Mouse (Mus musculus) telencephalon, adult 2 months (tissue): ENCODE results near the gene Dgat2.
A peak's percentile ranks its signal among the peaks of the same experiment; 100 is the strongest.

Experiments
- DNase-seq: peaks from one replicate; pipeline ENCODE4 v3.0.0-alpha.2; 2011; ENCODE audit warnings: low read depth, low spot score

Dgat2 gene

GRCm38 (mm10) chr7:99193926-99194325, 11.4 kb upstream of the Dgat2 start:
- DNase-seq: no peak

GRCm38 (mm10) chr7:99191411-99191810, 8.9 kb upstream of the Dgat2 start:
- DNase-seq: no peak

GRCm38 (mm10) chr7:99189885-99190284, 7.4 kb upstream of the Dgat2 start:
- DNase-seq: no peak

GRCm38 (mm10) chr7:99188630-99189029, 6.1 kb upstream of the Dgat2 start:
- no peak for DNase-seq

- DNase-seq: no peak
Observed at GRCm38 (mm10) chr7:99187451-99187850, 4.9 kb upstream of the Dgat2 start.

- DNase-seq: no peak
Observed at GRCm38 (mm10) chr7:99185405-99185804, 2.9 kb upstream of the Dgat2 start.

GRCm38 (mm10) chr7:99183751-99184150, 1.2 kb upstream of the Dgat2 start:
- no peak for DNase-seq

GRCm38 (mm10) chr7:99181619-99182431, 694 bp downstream of the Dgat2 start:
- DNase-seq: no peak

- DNase-seq: no peak
Observed at GRCm38 (mm10) chr7:99180162-99180561, 2.4 kb downstream of the Dgat2 start.

- DNase-seq: no peak
Observed at GRCm38 (mm10) chr7:99179271-99179670, 3.2 kb downstream of the Dgat2 start.

- peak; percentile 35 for DNase-seq
Observed at GRCm38 (mm10) chr7:99177386-99177785, 5.1 kb downstream of the Dgat2 start.

- DNase-seq: no peak
Observed at GRCm38 (mm10) chr7:99175666-99176065, 6.9 kb downstream of the Dgat2 start.

GRCm38 (mm10) chr7:99175118-99175517, 7.4 kb downstream of the Dgat2 start:
- DNase-seq: no peak

- no peak for DNase-seq
Observed at GRCm38 (mm10) chr7:99174006-99174405, 8.5 kb downstream of the Dgat2 start.

- no peak for DNase-seq
Observed at GRCm38 (mm10) chr7:99172898-99173297, 9.6 kb downstream of the Dgat2 start.

GRCm38 (mm10) chr7:99171730-99172463, 10.6 kb downstream of the Dgat2 start:
- no peak for DNase-seq

GRCm38 (mm10) chr7:99170519-99170918, 12.0 kb downstream of the Dgat2 start:
- DNase-seq: no peak

GRCm38 (mm10) chr7:99169717-99170403, 12.7 kb downstream of the Dgat2 start:
- peak; percentile 34 for DNase-seq

GRCm38 (mm10) chr7:99168756-99169155, 13.8 kb downstream of the Dgat2 start:
- DNase-seq: no peak

GRCm38 (mm10) chr7:99167939-99168338, 14.6 kb downstream of the Dgat2 start:
- no peak for DNase-seq

- peak; percentile 35 for DNase-seq
Observed at GRCm38 (mm10) chr7:99166159-99166558, 16.4 kb downstream of the Dgat2 start.

GRCm38 (mm10) chr7:99164873-99165410, 17.6 kb downstream of the Dgat2 start:
- no peak for DNase-seq
